Mouse (Mus musculus) liver, embryonic 14.5 days (tissue): Measurements from ENCODE around the gene Spdye4b. TPM values are rescaled to one million over a fixed set of nuclear protein-coding genes. Genes with fewer than 3 reads are reported as not detected.
"Not testable (repeated sequence)": the region's sequence is repeated elsewhere in the genome, so short reads cannot be mapped to it uniquely, and the experiment has no call there.

Experiments used
- ATAC-seq: fragments of 200-750 bp; cut with Nextera tagmentation; 2 replicates; pipeline ENCODE4 v1.8.0; 2017; ENCODE audit warnings: moderate number of reproducible peaks, mild to moderate bottlenecking, moderate library complexity; ENCODE audit not compliant: insufficient read depth
- DNase-seq, 3 experiments: peaks; one replicate each; pipeline ENCODE4 v3.0.0-alpha.2; 2012 to 2013; ENCODE audit warnings: low read depth in 3 of 3, low spot score in 3 of 3
- H3K27ac ChIP-seq: fragments of 300-500 bp; sonication (generic); 2 replicates; pipeline ENCODE4 v1.5.1; 2014; ENCODE audit warnings: moderate library complexity, mild to moderate bottlenecking, control low read depth, inconsistent platforms
- H3K27me3 ChIP-seq: fragments of 300-500 bp; sonication (generic); 2 replicates; pipeline ENCODE4 v1.6.1; 2014; ENCODE audit warnings: mild to moderate bottlenecking, low read length, moderate library complexity; ENCODE audit not compliant: control insufficient read depth, insufficient read depth
- H3K36me3 ChIP-seq: fragments of 300-500 bp; sonication (generic); replicated peaks from 2 replicates; pipeline ENCODE4 v1.6.1; 2014; ENCODE audit warnings: low read depth; ENCODE audit not compliant: control insufficient read depth, insufficient read depth
- H3K4me1 ChIP-seq, 2 experiments: fragments of 200-500 bp in 1 of 2; fragments of 300-500 bp in 1 of 2; sonication (generic) in 1 of 2; replicated peaks; 2 replicates each; pipeline ENCODE4 v1.6.1; 2012 to 2014; ENCODE audit warnings: antibody characterized with exemption in 1 of 2, inconsistent platforms in 1 of 2, low read length in 1 of 2; ENCODE audit not compliant: control insufficient read depth in 2 of 2, insufficient read depth in 2 of 2
- H3K4me2 ChIP-seq: fragments of 300-500 bp; sonication (generic); 2 replicates; pipeline ENCODE4 v1.6.1; 2014; ENCODE audit warnings: low read depth, mild to moderate bottlenecking, control low read depth, moderate library complexity
- H3K4me3 ChIP-seq, 2 experiments: fragments of 200-500 bp in 1 of 2; fragments of 300-500 bp in 1 of 2; sonication (generic) in 1 of 2; 2 replicates each; pipeline ENCODE4 v1.5.1; 2012 to 2014; ENCODE audit warnings: low read depth in 2 of 2, low read length in 2 of 2, mild to moderate bottlenecking in 2 of 2, control low read depth in 1 of 2, inconsistent platforms in 1 of 2, moderate library complexity in 1 of 2; ENCODE audit not compliant: insufficient read depth in 1 of 2
- H3K9ac ChIP-seq: fragments of 300-500 bp; sonication (generic); replicated peaks from 2 replicates; pipeline ENCODE4 v1.6.1; 2014; ENCODE audit warnings: mild to moderate bottlenecking, control low read depth, moderate library complexity
- H3K9me3 ChIP-seq: fragments of 300-500 bp; sonication (generic); 2 replicates; pipeline ENCODE4 v1.6.1; 2016; ENCODE audit warnings: low read length, mixed read lengths; ENCODE audit not compliant: control insufficient read depth
- CTCF ChIP-seq: IDR thresholded peaks from 2 replicates; pipeline ENCODE4 v1.5.1; 2016; ENCODE audit warnings: antibody characterized with exemption, low read depth, control low read depth
- EP300 ChIP-seq: IDR thresholded peaks from 2 replicates; pipeline ENCODE4 v1.6.1; 2016; ENCODE audit warnings: antibody characterized with exemption, low read depth
- WGBS: fragments of 180-500 bp; shearing (Covaris S2); extraction: QIAGEN DNeasy Blood & Tissue Kit; methylation state at CpG from one replicate; pipeline ENCODE4 v1.1.7; 2014; ENCODE audit not compliant: insufficient replicate concordance; 5-methylcytosine and 5-hydroxymethylcytosine counted together
- polyA plus RNA-seq, 2 experiments: library from polyadenylated mRNA; depleted of rRNA in 1 of 2; stranded (reverse) in 1 of 2; unstranded in 1 of 2; fragments of >200 nt; fragmentation: Nextera tagmentation in 1 of 2; extraction: Ambion mirVana in 1 of 2; gene quantifications; 2 replicates each; pipeline versions ENCODE4 v1.2.1 to v1.2.3; 2012 to 2014

The Spdye4b gene
- polyA plus RNA-seq (2012; rRNA removed) = not detected in 2 replicates
- polyA plus RNA-seq (2014; fragmentation: Nextera tagmentation; extraction: Ambion mirVana) = not detected in 2 replicates

DNA sequence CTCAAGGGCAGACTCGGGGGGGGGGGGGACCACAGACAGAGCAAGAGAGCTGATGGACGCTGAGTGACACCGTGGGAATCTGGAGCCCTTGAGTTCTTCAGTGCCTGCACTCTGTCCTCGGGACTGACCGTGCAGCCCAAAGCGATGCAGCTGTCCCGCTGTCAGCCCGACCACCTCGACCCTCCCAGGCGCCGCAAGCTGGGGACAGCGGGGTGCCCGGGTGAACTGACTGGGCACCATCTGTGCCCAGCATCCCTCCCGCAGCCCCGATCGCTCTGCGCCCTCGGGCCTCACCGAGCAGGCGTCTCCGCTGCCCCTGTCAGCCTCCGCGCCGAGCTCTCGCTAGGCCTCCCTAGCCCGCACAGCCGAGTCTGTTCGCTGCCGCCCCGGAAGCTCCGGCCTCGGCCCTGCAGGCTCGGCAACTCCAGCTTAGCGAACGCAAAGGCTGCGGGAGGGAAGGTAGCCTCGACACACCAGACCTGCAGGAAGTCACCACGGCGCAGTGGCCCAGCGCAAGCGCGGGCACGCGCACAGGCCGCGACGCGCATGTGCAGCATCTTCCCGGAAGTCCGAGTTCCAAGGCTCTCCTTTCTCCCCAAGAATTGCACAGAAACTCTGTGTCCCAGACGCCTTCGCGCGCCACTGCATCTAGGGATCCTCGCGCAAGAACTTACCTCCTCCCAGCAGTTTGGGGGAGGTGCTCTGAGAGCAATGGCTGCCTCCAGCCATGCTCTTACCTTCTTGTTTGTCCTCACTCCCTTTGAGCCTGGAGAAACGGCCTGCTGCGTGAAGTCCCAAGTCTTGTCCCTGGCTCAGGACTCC is at the start of gene Spdye4b, which contains the start of gene Rbak:
TSS of gene Spdye4b (plus strand) at position 763 of the 822 bp plus-strand sequence.
TSS of gene Rbak (minus strand) at position 521 of the 822 bp plus-strand sequence.
- DNase-seq (peak; percentile 66 to 69 (median 68)), ATAC-seq (peak; percentile 89)
- Histone ChIP-seq H3K9ac (peak within 1 kb of the TSS; percentile 34), H3K27me3 (no peaks in the 10 kb centered on the region), H3K27ac (no peak within 1 kb of the TSS), H3K4me3 (peak within 1 kb of the TSS; percentile 56 to 59), H3K4me1 (peaks cover 0 to 6% of the 10 kb centered on the region in 2 experiments; a peak in 2 of 4 replicates), H3K4me2 (peak within 1 kb of the TSS; percentile 86), H3K36me3 (peaks cover 16% of the 10 kb centered on the region), H3K9me3 (peaks cover 5% of the 10 kb centered on the region; the same call in 1 of the 2 replicates)
- TF ChIP-seq EP300 (no peak), CTCF (0 out of 2 replicates have a peak, but pooled peaks have one; percentile 8)
- under 1% methylated on average over 57 of the region's 58 CpGs for WGBS

DNA sequence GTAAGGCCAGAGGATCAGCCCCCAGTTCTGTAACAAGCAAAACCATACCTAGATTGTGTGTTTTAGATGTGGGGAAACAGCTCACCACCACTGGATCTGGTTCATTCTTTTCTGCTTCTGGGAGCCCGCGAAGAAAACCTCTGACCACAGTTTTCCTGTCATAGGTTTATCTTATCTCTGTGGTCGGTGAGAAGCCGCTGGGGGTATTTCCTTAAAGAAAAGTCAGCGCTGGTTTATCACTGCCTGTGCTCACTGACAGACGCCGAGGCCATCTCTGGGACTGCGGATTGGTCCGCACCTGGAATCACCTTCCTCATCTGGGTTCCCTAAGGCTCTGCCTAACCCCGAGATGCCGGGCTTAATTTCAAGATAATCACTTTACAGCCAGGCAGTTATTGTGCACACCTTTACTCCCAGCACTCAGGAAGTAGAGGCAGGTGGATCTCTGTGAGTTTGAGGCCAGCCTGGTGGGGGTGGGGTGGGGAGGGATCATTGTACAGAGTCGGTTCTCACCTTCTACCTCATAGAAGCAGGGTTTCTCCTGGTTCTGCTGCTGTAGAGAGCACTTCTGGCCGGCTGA is 47.8 kb upstream of the Spdye4b start:
- H3K9me3 ChIP-seq = no peaks in the 10 kb centered on the region

DNA sequence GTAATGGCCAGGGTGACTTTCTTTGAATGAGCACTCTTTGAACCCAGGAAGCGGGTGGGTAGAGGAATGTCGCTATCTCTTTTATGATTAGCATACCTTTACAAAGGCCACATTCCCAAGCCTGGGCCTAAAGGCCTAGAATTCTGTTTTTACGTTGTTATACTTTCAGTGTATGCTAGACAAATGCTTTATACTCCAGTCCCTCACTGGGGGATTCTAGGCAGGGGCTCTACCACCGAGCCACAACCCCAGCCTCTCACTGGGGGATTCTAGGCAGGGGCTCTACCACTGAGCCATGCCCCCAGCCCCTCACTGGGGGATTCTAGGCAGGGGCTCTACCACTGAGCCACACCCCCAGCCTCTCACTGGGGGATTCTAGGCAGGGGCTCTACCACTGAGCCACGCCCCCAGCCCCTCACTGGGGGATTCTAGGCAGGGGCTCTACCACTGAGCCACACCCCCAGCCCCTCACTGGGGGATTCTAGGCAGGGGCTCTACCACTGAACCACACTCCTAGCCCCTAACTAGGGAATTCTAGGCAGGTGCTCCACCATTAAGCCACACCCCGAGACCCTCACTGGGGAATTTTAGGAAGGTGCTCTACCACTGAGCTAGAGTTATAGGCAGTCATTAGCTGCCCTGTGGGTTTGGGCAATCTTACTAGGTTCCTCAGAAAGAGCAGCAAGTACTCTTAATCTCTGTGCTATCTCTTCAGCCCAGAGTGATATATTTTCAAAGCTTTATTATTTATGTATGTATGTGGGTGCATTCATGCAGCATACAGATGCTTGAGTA is 46.4 kb upstream of the Spdye4b start:
- H3K27ac ChIP-seq, H3K9me3 ChIP-seq, H3K36me3 ChIP-seq, DNase-seq, H3K4me2 ChIP-seq, H3K4me3 ChIP-seq, ATAC-seq, H3K27me3 ChIP-seq, H3K9ac ChIP-seq: not testable (repeated sequence)
- 71% methylated on average over 3 of the region's 6 CpGs for WGBS
- peaks cover 8 to 10% of the 10 kb centered on the region in 2 experiments for H3K4me1 ChIP-seq

More for the DNA sequence above, 47.8 kb upstream of the Spdye4b start:
- Histone ChIP-seq H3K4me2 (no peak overlapping the region), H3K9ac (no peak overlapping the region), H3K27me3 (no peaks in the 10 kb centered on the region), H3K4me1 (peaks cover 8 to 10% of the 10 kb centered on the region in 2 experiments), H3K4me3 (no peak overlapping the region), H3K36me3 (no peaks in the 10 kb centered on the region), H3K27ac (no peak overlapping the region)
- 13% methylated on average over 13 of the region's 13 CpGs for WGBS
- no peak for ATAC-seq
- TF ChIP-seq CTCF (no peak), EP300 (no peak)
- no peak for DNase-seq

DNA sequence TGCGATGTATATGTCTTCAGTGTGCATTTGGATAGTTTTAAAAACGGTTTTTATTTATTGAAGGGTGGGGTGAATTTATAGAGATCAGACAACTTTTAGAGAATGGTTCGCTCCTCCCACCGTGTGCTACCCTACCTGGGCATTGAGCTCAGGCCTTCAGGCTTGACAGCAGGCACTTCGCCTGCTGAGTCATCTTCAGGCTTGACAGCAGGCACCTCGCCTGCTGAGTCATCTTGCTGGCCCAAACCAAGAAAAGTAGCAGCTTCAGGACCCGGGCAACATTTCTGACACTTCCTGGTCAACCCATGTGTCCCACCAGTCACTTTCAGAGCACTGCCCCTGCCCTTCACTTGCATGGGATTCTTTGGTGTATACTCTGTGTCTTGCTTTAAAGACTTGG is 45.8 kb upstream of the Spdye4b start:
- Histone ChIP-seq H3K9ac (no peak overlapping the region), H3K4me3 (no peak overlapping the region), H3K4me1 (peaks cover 8 to 10% of the 10 kb centered on the region in 2 experiments), H3K27ac (no peak overlapping the region), H3K4me2 (no peak overlapping the region), H3K9me3 (no peaks in the 10 kb centered on the region), H3K27me3 (no peaks in the 10 kb centered on the region), H3K36me3 (no peaks in the 10 kb centered on the region)
- TF ChIP-seq CTCF = no peak
- TF ChIP-seq EP300 = no peak
- 56% methylated on average over 7 of the region's 7 CpGs for WGBS
- ATAC-seq = peak; percentile 47; the same call in 1 of the 2 replicates
- peak; percentile 41 to 55 (median 42) for DNase-seq
